15 mouse cellular contexts compared by ENCODE assay signal in the genomic region with DNA sequence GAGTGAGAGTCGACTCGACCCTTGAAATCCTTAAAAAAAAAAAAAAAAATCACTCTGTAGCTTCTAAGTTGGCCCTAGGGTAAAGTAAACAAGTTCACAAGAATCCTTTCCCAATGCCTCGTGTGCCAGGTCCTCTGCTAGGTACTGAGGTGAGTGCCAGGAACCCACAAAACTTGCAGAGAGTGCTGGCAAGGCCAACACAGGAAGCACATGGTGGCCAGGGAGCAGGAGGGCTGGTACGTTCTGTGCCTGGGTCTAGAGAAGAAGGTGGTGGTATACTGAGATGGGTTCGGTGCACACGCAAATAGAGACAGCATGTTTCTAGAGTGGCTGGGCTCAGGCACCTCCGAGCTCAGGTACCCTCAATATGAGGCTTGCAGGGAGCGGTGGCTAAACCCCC. TPM values are rescaled to one million over a fixed set of nuclear protein-coding genes. Genes with fewer than 3 reads are reported as not detected.
DNase-seq lines count a peak whose midpoint lies in the region; ATAC-seq and TF ChIP-seq lines count a peak whose summit lies in the region.
"Had no signal": no experiment of that assay in that cellular context is flagged by ENCODE, and none has a peak within 500 bp of the region (broad histone marks: within the 10 kb centered on the region; RNA-seq: fewer than 3 reads in every experiment).

No protein-coding gene starts in this region.

- no peaks in the 10 kb centered on the region for H3K79me2 ChIP-seq in heart, adult 2 months (replicated peaks; ENCODE audit: control insufficient read depth, insufficient read depth, low read length)

- intact Hi-C loops in heart, adult 2 months (cut with DNase I) = no loop called here

- no peak for TF ChIP-seq POLR2A in heart, adult 2 months (IDR thresholded peaks at IDR 0.05; ENCODE audit: insufficient read depth, low read depth, low read length)

- no peaks in the 10 kb centered on the region for H3K36me3 ChIP-seq in heart, embryonic 13.5 days
- no peaks in the 10 kb centered on the region for H3K36me3 ChIP-seq in heart, adult 2 months (ENCODE audit: control insufficient read depth, insufficient read depth, low read length)
- no peaks in the 10 kb centered on the region for H3K36me3 ChIP-seq in limb, embryonic 15.5 days
- no peaks in the 10 kb centered on the region for H3K36me3 ChIP-seq in limb, embryonic 10.5 days
- no peaks in the 10 kb centered on the region for H3K36me3 ChIP-seq in lung, embryonic 16.5 days (ENCODE audit: control insufficient read depth, insufficient read depth, low read length)
- H3K36me3 ChIP-seq: embryonic facial prominence, embryonic 12.5 days; G1E; midbrain, embryonic 12.5 days; neural tube, embryonic 12.5 days had no signal

- no peak for DNase-seq in heart, adult 2 months
- no peak for DNase-seq in limb, embryonic 10.5 days (ENCODE audit: low spot score)
- DNase-seq in gonadal fat pad, adult 2 months (ENCODE audit: low read depth) = peak; percentile 45
- DNase-seq in urinary bladder, adult 18-20 months (ENCODE audit: low spot score in 2 of 2) = no peak
- DNase-seq: forebrain, postnatal 0 days; kidney, postnatal 14 days; right cerebral cortex, adult 18-20 months had no signal

- no peak overlapping the region for H3K9ac ChIP-seq in heart, embryonic 13.5 days
- no peak overlapping the region for H3K9ac ChIP-seq in heart, adult 2 months (ENCODE audit: low read depth, low read length)
- no peak overlapping the region for H3K9ac ChIP-seq in limb, embryonic 15.5 days
- no peak overlapping the region for H3K9ac ChIP-seq in lung, embryonic 16.5 days (ENCODE audit: low read length)
- H3K9ac ChIP-seq: embryonic facial prominence, embryonic 12.5 days; forebrain, postnatal 0 days; liver, embryonic 14.5 days; midbrain, embryonic 12.5 days; neural tube, embryonic 12.5 days had no signal

- H3K27ac ChIP-seq in heart, embryonic 13.5 days (replicated peaks) = peak overlapping the region; percentile 33; the same call in 1 of the 2 replicates
- H3K27ac ChIP-seq in heart, adult 2 months = no peak overlapping the region
- H3K27ac ChIP-seq in limb, embryonic 15.5 days = 0 out of 2 replicates have a peak overlapping the region, but pooled peaks have one; percentile 38
- no peak overlapping the region for H3K27ac ChIP-seq in limb, embryonic 10.5 days
- H3K27ac ChIP-seq in lung, embryonic 16.5 days (ENCODE audit: low read length) = peak overlapping the region; percentile 45
- H3K27ac ChIP-seq: embryonic facial prominence, embryonic 12.5 days; liver, embryonic 14.5 days; midbrain, embryonic 12.5 days; neural tube, embryonic 12.5 days had no signal

- no peak for TF ChIP-seq EP300 in heart, adult 2 months (IDR thresholded peaks at IDR 0.05; ENCODE audit: insufficient read depth, low read depth, low read length)

- no peak overlapping the region; the same call in 1 of the 2 replicates for H3K4me2 ChIP-seq in heart, embryonic 13.5 days
- H3K4me2 ChIP-seq in limb, embryonic 15.5 days = no peak overlapping the region
- H3K4me2 ChIP-seq in lung, embryonic 16.5 days (ENCODE audit: low read depth, low read length) = no peak overlapping the region
- H3K4me2 ChIP-seq: embryonic facial prominence, embryonic 12.5 days; midbrain, embryonic 12.5 days; neural tube, embryonic 12.5 days had no signal

- no peaks in the 10 kb centered on the region for H3K27me3 ChIP-seq in heart, embryonic 13.5 days (replicated peaks)
- H3K27me3 ChIP-seq in heart, adult 2 months (ENCODE audit: control insufficient read depth, insufficient read depth, low read length) = no peaks in the 10 kb centered on the region
- H3K27me3 ChIP-seq in limb, embryonic 15.5 days = no peaks in the 10 kb centered on the region
- 0 out of 2 replicates have a peak, but pooled peaks cover 2% of the 10 kb centered on the region for H3K27me3 ChIP-seq in limb, embryonic 10.5 days (ENCODE audit: low read depth, poor library complexity, severe bottlenecking)
- H3K27me3 ChIP-seq in lung, embryonic 16.5 days (ENCODE audit: control insufficient read depth, insufficient read depth, low read depth, low read length) = no peaks in the 10 kb centered on the region
- H3K27me3 ChIP-seq: embryonic facial prominence, embryonic 12.5 days; midbrain, embryonic 12.5 days; neural tube, embryonic 12.5 days had no signal

- no peak for TF ChIP-seq CTCF in heart, adult 2 months (IDR thresholded peaks at IDR 0.05)

- peaks cover 61% of the 10 kb centered on the region for H3K4me1 ChIP-seq in heart, embryonic 13.5 days
- peaks cover 10% of the 10 kb centered on the region for H3K4me1 ChIP-seq in heart, adult 2 months (ENCODE audit: control insufficient read depth, insufficient read depth, low read length)
- H3K4me1 ChIP-seq in limb, embryonic 15.5 days = peaks cover 69% of the 10 kb centered on the region
- H3K4me1 ChIP-seq in limb, embryonic 10.5 days = peaks cover 50% of the 10 kb centered on the region
- H3K4me1 ChIP-seq in lung, embryonic 16.5 days (replicated peaks; ENCODE audit: control insufficient read depth, insufficient read depth, low read length) = peaks cover 27% of the 10 kb centered on the region
- H3K4me1 ChIP-seq: neural tube, embryonic 12.5 days had no signal

- H3K9me3 ChIP-seq in heart, embryonic 13.5 days = no peaks in the 10 kb centered on the region
- no peaks in the 10 kb centered on the region for H3K9me3 ChIP-seq in limb, embryonic 15.5 days
- no peaks in the 10 kb centered on the region for H3K9me3 ChIP-seq in limb, embryonic 10.5 days (replicated peaks)
- H3K9me3 ChIP-seq in lung, embryonic 16.5 days (ENCODE audit: control insufficient read depth, low read length) = no peaks in the 10 kb centered on the region
- H3K9me3 ChIP-seq: embryonic facial prominence, embryonic 12.5 days; G1E; midbrain, embryonic 12.5 days; neural tube, embryonic 12.5 days had no signal

- 71% methylated on average over 8 of the region's 8 CpGs for WGBS in heart, embryonic 13.5 days
- 75% methylated on average over 8 of the region's 8 CpGs for WGBS in heart, adult 2 months
- WGBS in limb, embryonic 15.5 days = 54% methylated on average over 8 of the region's 8 CpGs
- WGBS in limb, embryonic 10.5 days = 85% methylated on average over 8 of the region's 8 CpGs
- WGBS in lung, embryonic 16.5 days = 48% methylated on average over 8 of the region's 8 CpGs

- no peak for ATAC-seq in heart, embryonic 13.5 days (ENCODE audit: extremely low read depth, insufficient number of reproducible peaks, low FRiP score, low TSS enrichment)
- no peak for ATAC-seq in limb, embryonic 15.5 days (ENCODE audit: insufficient number of reproducible peaks, low FRiP score, low TSS enrichment, low read depth)
- ATAC-seq in lung, embryonic 16.5 days (ENCODE audit: low read depth) = peak; percentile 15
- ATAC-seq: forebrain, postnatal 0 days had no signal

- H3K4me3 ChIP-seq in heart, embryonic 13.5 days = no peak overlapping the region
- H3K4me3 ChIP-seq in heart, adult 2 months = no peak overlapping the region
- H3K4me3 ChIP-seq in limb, embryonic 15.5 days = no peak overlapping the region
- H3K4me3 ChIP-seq in limb, embryonic 10.5 days = no peak overlapping the region
- H3K4me3 ChIP-seq in lung, embryonic 16.5 days (ENCODE audit: low read length) = no peak overlapping the region
- H3K4me3 ChIP-seq: embryonic facial prominence, embryonic 12.5 days; midbrain, embryonic 12.5 days; neural tube, embryonic 12.5 days had no signal

RNA-seq across cellular contexts. Expression of gene Itpk1, which starts 53.3 kb away (rescaled TPM):
- 4.3 and 6.4 TPM in 2 replicates for polyA plus RNA-seq in heart, embryonic 13.5 days (2015; fragmentation: Nextera tagmentation; extraction: Ambion mirVana)
- 1 to 10 TPM; 7.9 to 9.5 TPM for total RNA-seq in heart, adult 2 months (2021)
- polyA plus RNA-seq in heart, adult 2 months (2012; rRNA removed) = 11.6 and 11.9 TPM in 2 replicates
- polyA plus RNA-seq in limb, embryonic 15.5 days (2015; fragmentation: Nextera tagmentation; extraction: Ambion mirVana) = 10.1 and 10.9 TPM in 2 replicates
- polyA plus RNA-seq in limb, embryonic 10.5 days (2016; fragmentation: Nextera tagmentation; extraction: Ambion mirVana) = 9.7 and 11.0 TPM in 2 replicates
- polyA plus RNA-seq in gonadal fat pad, adult 2 months (2012; rRNA removed) = 71.0 and 81.2 TPM in 2 replicates
- 10.6 and 11.8 TPM in 2 replicates for polyA plus RNA-seq in lung, embryonic 16.5 days (2015; fragmentation: Nextera tagmentation; extraction: Ambion mirVana)

Comparison
In these comparisons a context has a peak if more than half of its experiments do, and no peak if none do; other contexts are left out.
1. H3K27ac ChIP-seq: peak in heart, embryonic 13.5 days (single experiment), limb, embryonic 15.5 days (single experiment) and lung, embryonic 16.5 days (single experiment); none in heart, adult 2 months (single experiment) and limb, embryonic 10.5 days (single experiment).